Mouse (Mus musculus) lung, adult 2 months (tissue): ENCODE data around the gene Gm32742.

Source experiments
- CTCF ChIP-seq: fragments of 200-500 bp; IDR thresholded peaks from 2 replicates; pipeline ENCODE4 v1.5.1; 2011; ENCODE audit warnings: mild to moderate bottlenecking, low read length, control low read depth; ENCODE audit not compliant: insufficient read depth
- POLR2A ChIP-seq: fragments of 200-500 bp; IDR thresholded peaks from 2 replicates; pipeline ENCODE4 v1.6.1; 2011; ENCODE audit warnings: low read depth, mild to moderate bottlenecking, control low read depth, low read length, borderline replicate concordance; ENCODE audit errors: extremely low read depth

DNA sequence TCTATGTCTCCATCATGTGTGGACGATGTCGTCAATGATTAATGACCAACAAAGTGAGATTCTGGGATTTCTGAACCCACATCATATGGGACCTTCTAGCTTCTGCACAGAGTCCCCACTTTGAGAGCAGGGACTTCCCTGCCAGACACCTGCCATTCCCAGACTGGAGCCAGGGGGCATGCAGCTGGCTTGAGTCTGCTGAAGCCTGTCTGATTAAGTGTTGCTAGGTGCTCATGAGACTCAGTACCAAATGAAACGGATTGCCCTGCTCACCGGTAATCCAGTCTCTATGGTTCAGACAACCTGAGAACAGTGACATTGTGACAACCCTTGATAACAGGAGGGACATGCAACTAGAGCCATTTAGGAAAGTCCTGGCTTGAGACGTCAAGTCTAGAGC, 1.3 kb downstream of the Gm32742 start:
- TF ChIP-seq POLR2A (no peak), CTCF (no peak)
